Mouse (Mus musculus) c-Kit-positive CD71-positive TER-119-negative erythroid progenitor cells, embryonic 14.5 days (primary cell): ENCODE results near the gene Mdfic.

Source experiments
- DNase-seq: peaks from one replicate; pipeline ENCODE4 v3.0.0-alpha.2; 2013; ENCODE audit warnings: low read depth

Mdfic gene

DNA sequence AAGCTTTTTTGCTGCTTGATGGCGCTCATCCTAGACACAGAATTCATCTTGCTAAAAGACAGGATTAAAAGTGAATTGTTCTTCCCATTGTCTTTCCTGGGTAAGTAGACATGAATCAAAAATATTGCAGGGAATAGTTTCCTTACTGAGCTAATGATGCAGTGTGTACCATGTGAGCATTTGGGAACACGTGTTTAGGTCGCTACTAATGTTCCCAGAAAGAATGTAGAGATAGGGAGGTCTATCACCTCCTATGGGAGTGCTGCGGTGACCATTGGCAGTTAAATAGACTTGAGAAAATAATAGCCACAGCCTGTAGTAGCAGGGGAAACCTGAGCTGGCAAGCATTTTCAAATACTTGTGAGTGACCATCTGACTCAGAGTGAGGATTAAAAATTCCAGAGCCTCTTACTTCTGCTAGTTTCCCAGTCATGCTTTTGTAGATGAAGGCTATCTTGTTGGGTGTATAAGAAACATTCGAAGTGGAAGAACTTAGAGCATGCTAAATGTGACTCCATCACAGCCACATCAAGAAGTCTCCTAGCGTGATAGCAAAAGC lies 22.2 kb downstream of the Mdfic start:
- DNase-seq, result no peak

DNA sequence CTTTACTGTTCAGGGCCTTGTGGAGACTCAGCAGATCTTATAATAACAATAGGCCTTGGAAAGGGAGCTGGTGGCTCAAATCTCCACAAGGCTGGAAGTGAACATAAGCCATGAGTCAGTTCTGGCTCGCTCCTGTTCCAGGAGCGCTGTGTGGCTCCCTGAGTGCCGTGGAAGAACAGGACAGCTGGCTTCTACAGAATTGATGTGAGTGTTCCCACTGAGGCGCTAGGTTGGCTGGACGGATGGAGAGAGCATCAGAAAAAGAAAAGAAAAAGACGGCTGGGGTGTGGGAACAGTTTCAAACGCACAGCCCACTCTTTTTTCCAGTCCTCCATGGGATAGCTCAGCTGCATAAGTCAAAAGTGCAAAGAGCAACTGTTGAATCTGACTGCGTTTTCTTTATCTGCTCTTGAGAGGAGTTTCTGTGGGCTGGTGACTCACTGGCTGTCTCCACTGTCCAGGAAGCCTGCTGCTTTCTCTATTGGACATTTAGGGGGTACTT lies 22.9 kb downstream of the Mdfic start:
- no peak for DNase-seq

DNA sequence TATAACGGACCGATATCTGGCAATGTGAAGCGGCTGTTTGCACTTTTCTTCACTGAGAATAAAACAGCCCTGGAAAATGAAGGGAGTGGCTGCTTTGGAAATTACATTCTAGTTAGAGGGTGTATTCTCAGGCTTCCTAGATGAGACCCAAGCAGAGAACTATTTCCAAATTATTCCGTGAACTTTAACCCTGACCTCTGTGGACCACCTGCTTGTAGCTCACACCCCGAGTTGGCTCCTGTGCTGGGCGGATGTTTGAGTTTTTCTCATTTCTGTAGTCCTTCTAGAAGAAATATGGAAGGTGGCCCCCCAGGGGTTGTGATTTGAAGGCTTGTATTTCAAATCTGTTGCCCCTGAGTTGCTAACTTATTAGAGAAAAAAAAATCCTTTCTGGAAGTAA lies 23.3 kb downstream of the Mdfic start:
- no peak for DNase-seq

DNA sequence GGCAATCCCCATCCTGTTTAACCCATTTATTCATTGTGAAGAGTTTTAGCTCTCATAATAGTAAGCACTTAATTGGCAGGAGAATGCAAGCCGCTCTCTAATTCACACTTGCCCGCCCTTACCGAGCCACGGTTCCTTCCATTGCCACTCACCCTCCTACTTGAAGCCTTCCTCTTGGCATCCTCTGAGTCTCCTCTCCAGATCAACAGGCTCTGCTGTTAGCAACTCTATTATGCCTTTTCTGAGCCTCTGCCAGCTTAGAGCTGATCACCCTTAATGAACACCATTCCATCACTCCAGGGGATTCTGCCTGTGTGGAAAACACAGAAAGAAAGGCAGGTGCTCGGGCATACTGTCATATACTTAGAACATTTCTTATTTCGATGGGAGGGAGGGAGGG lies 24.9 kb downstream of the Mdfic start:
- DNase-seq, result no peak

DNA sequence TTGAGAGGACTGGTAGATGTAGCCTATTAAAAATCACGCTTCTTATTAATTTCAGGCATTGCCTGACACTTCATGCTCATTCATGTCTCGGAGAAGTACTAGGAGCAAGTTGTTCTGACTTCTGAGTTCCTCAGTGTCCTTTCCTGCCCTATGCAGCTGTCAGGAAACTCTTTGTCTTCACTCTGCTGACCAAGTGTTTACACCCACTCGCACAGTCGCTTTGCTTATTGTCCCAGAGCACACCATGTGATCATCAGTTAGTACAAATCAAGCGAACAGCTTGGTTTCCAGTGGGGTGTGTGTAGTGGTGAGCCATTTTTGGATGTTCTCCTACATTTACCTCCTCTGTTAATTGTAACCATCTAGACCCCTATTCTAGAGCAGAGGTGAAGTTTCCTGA lies 25.4 kb downstream of the Mdfic start:
- no peak for DNase-seq

DNA sequence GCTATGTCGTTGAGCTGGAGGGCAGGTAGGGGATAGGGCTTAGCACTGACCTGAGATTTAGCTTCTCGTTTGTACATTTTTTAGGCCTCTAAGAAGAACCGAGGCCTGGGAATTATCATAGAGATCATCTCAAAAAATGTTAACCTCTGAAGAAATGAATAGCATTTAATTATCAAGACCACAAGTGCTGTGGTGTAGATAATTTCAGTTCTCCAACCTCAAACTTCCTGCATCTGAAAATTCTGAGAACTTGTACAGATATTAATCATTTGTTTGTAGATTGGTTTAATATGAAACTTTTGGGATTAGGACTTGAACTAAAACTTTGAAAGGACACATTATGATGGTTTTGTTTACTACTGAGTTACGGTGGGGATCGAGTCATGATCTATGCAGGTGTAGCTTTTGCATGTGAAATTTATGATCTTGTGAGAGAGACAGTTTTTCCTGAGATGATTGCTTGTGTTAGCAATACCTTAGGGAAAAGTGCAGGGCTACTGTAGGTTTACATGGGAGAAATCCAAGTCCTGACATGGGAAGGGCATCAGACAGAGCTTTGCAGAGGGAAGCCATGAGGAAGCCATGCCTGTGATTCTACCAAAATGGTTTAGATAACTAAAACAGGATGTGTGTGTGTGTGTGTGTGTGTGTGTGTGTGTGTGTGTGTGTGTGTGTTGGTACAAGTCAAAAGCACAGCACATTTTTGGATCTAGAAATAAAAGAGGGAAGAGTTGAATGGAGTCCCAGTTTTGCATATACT lies 27.1 kb downstream of the Mdfic start:
- no peak for DNase-seq

DNA sequence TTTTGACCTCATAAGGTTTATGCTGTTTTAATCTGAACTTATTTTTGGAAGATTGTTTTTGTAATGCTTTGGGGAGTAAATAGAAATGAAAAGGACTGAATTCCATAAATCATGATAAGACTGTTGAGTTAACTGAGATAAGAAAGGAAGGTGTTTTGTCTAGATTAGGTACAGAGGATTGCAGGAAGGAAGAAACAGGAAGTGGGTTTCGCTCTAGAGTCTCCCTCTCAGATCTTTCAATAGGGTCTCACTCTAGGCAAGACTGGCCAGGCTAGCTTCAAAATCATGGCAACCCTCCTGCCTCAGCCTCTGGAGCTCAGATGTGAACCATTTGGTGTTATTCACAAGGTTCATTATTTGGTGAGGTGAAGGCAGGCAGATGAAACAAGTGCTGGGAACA lies 27.8 kb downstream of the Mdfic start:
- no peak for DNase-seq

DNA sequence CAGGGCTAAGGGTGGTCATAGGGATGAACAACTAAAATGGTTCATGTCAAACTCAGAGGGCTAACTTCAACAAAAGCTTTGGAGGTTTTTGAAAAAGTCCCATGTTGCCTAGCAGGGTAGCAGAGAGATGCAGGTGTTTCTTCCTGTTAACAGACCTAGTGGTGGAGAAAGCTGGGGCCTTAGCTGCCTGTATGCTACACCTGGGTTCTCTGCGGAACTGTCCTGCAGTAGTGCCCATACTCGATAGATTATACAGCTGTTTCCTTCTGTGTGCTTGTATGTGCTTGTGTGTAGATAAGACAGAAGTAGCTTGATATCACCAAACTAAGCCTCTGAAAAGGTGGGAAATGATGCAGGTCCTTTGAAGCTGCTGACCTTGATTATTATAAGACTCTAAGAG lies 28.5 kb downstream of the Mdfic start:
- no peak for DNase-seq

DNA sequence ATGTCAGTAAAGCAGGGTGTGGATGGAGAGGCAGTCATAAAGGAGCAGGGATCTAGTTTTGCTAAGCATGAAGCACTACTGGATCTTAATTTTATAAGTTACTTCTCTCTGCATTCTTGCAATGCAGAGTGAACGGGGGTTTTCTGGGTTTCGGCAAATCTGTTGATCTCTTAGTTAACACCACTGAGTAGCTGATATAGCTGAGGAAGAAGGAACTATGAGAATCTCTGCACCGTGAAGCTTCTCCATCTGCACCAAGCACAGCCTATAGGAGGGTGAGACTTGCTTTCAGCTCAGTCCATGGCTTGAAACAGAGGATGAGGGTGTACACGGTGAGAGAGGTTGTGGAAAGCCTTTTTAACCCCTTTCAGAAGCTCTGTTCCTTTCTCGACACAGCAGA lies 29.6 kb downstream of the Mdfic start:
- DNase-seq, result no peak

DNA sequence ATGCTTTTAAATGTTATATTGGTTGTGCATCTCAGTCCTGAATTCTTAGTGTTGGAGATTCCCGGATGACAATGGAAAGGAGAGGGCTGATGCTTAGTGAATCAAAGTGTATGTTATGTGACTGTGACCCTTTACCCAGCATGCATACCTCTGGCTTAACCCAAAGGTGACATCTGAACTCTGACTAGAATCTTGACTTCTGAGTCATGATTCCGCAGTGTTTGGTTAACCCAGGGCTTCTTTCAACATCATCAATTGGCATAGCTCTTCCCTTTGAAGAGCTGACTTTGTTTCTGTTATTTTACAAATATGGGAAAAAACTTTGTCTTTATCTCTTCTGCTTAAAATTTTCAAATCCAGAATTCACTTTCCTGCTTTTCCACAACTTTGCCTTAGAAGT lies 30.9 kb downstream of the Mdfic start:
- no peak for DNase-seq

DNA sequence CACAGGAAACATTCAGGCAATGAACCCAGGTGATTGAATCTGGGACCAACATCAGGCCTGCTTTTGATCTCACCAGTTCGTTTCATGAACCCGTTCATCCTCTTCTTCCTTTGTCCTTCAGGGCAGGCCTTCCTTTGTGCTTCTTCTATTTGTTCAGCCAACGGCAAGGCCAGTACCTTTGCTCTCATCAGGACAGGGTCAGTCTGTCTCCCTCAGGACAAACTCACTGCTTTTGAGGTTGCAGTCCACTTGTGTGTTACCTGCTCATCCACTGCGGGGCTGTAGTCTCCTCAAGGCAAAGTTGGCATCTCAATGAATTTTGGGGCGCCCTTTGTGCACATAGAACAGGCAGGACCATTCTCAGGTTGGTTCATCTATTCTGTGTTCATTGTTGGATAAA lies 31.7 kb downstream of the Mdfic start:
- no peak for DNase-seq

DNA sequence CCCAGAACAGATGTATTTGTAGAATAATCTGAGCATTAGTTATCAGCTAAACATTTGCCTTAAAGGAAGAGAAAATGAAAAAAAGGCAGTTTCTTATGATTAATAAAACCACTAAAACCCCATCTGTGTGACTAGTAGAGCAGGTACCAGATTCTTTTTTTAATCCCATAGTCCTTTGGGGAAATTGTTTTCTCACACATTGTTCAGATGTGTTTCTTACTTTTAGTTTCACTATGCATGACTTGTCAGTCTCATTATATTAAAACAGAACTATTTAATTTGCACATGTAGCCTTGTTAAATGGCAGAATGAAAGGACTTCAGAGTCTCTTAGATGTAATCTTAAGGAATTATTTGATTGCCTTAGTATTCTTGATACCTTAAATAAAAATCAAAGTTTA lies 32.7 kb downstream of the Mdfic start:
- no peak for DNase-seq

DNA sequence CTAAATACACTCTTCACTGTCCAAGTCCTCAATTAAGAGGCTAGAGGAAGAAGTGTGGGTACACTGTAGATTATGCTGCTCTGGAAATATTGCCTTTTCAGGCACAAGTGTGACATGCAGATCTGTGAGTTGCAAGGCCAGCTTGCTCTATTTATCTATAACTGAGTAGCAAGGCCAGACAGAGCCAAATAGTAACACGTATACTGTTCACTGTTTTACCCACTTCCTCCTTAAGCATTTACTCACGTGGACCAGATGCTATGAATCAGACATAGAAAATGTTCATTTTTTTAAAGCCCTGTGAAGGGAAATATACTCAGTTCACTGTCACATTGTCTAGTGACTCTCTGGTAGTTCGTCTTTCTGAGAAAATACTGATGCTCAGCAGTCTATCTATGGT lies 37.9 kb downstream of the Mdfic start:
- DNase-seq, result no peak

DNA sequence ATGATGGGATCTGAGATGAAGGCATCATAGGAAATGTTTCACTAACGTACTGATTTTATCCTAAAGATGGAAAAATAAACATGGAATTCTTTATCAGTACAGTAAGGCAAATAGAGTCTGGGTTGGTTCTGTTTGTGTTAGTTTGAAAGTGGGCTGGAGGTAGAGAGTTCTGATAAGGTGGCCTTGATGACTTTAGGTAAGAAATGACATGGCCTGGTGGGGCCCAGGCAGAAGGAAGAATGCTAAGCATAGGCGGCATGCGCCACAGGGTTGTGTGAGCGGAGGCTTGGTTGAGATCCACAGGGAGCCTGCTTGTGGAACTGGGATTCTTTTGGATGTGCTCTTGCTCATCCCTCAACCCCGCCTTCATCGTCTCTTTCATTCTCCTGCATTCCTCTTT lies 40.3 kb downstream of the Mdfic start:
- no peak for DNase-seq

DNA sequence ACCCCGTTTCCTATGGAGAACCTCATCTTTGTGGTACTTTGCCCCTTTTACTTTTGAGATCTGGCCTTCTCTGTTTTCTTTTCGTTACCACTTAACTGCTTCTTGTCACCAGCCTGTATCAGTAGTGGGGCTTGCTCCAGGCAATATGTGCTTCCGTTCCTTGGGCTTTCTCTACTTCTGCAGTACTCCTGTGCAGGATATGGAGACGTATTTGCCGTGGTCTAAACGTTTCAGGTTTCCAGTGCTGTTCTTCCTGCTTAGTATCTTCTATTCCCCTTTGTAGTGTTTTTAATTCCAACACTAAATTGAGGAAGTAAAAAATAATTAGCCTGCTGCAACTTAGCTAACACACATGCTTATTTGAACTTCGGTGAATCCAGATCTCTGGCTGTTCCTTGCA lies 43.6 kb downstream of the Mdfic start:
- no peak for DNase-seq

DNA sequence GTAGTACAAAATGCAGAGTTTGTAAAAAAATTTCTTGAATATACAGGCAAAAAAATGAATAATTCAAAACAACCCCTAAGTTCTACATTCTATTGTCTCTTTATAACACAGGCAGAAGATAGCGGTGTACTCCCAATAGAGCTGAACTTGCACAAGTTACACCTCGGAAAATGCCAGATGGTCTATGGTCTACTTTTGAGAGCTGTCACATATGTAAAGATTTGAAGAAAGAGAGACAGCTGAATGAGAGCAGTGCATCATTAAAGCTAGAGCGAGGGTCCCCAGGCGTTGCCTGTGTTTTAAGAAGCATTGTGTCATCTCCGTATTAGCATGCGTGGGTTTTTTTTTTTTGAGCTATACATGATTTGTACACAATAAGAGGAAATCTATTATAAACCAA lies 47.0 kb downstream of the Mdfic start:
- DNase-seq, result no peak

DNA sequence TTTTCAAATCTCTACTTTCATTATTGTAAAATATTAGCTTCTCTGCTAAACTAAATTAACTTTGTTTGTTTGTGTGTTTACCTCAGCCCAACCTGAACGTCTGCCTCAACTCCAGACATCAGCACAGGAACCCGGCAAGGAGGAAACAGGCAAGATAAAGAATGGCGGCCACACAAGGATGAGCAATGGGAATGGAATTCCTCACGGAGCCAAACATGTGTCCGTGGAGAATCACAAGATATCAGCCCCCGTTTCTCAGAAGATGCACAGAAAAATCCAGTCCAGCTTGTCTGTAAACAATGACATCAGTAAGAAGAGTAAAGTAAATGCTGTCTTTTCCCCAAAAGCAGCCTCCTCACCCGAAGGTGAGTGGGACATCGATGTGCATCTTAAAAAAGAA lies 49.7 kb downstream of the Mdfic start:
- DNase-seq, result no peak

DNA sequence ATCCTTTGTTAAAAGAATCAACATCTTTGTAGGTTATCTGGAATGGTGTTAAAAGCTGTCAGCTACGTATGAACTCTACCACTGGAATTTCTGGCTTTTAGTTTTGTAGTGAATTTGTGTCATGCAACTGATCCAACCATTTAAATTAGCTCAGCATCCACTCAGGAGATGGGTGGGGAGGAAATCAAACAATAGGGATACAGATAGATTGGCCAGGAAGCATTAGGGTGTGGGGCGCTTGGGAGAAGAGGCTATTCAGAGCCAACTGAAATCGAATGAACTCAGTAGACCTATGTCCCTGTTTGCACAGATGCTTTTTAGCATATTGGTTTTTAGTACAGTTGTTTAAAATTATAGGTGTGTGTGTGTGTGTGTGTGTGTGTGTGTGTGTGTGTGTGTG lies 56.6 kb downstream of the Mdfic start:
- DNase-seq, result no peak

DNA sequence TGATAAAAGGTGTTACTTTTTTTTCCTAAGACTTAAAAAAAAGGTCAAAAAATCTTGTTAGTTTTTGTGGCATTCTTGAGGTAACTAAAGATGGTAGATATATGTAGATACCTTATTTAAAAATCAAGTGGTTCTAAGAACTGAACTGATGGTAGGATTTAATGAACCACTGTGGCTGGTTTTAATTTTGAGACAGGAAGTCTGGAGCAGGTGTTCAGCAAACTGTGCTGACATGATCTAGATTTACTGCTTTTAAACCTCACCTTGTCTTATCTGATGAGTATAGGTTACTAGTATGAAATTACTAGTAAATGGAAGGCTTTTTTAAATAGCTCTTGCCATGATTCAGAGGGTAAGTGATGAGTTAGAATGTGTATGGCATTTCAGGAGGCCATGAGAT lies 59.7 kb downstream of the Mdfic start:
- DNase-seq, result no peak

DNA sequence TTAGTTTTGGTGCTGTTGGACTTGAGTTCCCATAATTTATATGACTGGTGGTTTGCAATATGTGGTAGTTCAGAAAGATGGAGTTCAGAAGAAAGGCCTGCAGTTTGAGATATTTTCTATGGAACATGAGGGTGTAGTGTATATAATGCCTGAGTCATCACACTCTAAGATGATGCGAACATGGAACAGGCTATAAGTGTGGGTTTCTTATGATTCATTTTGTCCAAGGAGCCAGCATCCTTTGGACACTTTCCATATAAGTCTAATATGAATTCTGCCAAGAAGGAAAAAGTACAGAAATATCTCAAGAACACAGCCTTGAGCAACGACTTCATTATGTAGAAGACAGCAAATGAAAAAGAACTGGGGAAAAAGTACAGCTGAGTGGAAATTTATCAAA lies 60.2 kb downstream of the Mdfic start:
- DNase-seq, result no peak

DNA sequence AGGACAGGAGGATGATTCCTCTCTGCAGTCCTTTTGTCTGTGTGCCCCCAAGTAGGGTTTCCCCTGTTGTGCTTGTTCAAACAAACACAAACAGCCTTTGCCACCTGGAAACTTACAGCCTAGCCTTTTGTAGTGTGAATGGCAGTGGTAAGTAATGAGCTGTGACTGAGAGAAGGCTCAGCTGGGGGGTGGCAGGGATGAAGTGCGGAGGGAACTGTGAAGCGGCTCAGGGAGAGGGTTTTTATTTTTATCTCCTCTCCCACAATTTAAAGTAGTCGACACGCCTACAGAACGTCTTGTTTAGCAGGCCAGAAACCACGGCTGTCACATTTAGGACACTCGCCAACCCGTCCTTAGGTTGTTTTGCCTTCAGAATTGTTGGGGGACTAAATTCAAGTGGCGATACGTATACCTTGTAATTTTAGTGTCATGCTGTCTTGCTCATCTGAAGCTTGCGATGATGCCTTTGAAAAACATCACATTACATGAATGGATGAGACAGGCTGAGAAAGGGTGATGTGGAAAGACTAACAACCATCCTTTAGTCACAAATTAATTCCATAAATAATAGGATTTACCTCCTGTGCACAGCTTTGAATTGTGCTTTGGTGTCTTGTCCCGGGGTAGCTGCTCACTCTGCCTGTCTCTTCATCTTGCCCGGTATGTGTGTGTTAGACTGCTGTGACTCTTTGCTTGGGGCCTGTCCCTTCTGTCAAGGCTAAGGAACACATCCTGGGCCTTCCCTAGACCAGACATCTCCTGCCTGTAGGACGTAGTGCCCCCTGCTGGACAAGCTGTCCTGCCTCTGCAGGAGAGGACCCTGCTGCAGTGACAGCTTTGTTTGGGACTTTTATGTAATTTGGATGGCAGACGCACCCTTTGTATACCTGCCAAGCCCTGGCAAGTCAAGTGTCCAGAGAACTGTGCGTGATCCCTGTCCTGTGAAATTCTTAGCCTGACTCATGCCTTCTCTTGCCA lies 69.4 kb downstream of the Mdfic start:
- peak; percentile 2 for DNase-seq

DNA sequence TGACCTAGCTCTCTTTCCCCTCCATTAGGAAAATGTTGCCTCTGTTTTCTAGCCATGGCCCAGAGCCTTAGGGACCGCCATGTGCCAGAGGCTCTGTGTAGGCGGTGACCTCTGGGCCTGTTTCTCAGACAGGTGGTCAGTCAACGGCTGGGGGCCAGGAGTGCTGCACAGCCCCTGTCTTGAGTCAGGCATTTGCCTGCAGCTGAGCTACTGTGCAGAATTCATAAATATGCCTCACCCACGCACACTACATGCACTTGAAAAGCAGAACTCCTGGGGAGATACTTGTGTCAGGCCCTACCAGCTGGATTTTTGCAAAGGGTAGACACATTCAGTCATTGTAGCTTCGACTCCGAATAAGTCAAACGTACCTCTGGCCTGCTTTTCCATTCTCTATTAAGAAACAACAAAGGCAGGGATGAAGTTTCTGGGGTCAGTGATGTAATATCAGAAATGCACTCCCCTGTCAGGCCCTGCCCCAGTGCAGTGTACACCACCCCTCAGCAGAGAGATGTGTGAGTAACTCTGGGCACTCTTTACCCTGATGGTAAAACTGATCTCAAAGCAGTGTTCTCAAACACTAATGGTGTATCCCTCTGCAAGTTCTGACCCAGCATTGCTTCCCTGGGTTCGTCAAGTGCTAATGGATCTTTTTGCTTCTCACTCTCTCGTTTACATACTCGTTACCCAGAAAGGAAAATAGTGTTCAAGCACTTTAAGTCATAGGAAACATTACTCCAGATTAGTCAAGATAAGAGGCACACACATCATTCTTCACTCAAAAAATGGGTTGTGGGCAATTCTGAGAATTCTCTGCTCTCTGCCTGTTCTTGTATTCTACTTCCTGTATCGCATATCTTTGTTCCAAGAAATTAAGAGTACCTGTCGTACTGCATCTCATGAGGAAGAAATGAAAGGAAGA lies 72.5 kb downstream of the Mdfic start:
- no peak for DNase-seq
